Mouse (Mus musculus) lung, adult 2 months (tissue): ENCODE measurements around the gene Nudt4.

Experiments used
- CTCF ChIP-seq: fragments of 200-500 bp; IDR thresholded peaks from 2 replicates; pipeline ENCODE4 v1.5.1; 2011; ENCODE audit warnings: mild to moderate bottlenecking, low read length, control low read depth; ENCODE audit not compliant: insufficient read depth
- POLR2A ChIP-seq: fragments of 200-500 bp; IDR thresholded peaks from 2 replicates; pipeline ENCODE4 v1.6.1; 2011; ENCODE audit warnings: low read depth, mild to moderate bottlenecking, control low read depth, low read length, borderline replicate concordance; ENCODE audit errors: extremely low read depth

DNA sequence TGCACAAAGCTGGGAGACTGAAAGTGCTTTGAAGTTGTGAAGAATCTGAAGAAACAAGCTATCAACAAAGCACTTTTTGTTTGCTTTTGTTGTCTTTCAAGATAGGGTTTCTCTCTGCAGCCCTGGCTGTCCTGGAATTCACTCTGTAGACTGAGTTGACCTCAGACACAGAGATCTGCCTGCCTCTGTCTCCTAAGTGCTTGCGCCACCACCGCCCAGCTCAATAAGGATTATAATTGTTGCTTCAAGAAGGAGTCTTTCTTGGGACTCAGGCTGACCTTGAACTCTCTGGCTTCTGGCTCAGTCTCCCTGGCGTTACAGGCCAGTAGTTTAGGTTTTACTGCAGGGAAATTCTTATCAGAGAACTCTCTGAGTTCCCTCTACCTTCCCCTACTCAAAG lies 2.8 kb upstream of the Nudt4 start:
- TF ChIP-seq CTCF (no peak), POLR2A (no peak)
